Mouse (Mus musculus) limb, embryonic 13.5 days (tissue): ENCODE measurements around the gene Cbx7. TPM values are rescaled to one million over a fixed set of nuclear protein-coding genes. Genes with fewer than 3 reads are reported as not detected.

Experiments
- ATAC-seq: fragments of 200-750 bp; cut with Nextera tagmentation; 2 replicates; pipeline ENCODE4 v1.8.0; 2017; ENCODE audit warnings: low read depth, moderate number of reproducible peaks, moderate TSS enrichment; ENCODE audit not compliant: low FRiP score
- H3K27ac ChIP-seq: fragments of 300-500 bp; sonication (generic); 2 replicates; pipeline ENCODE4 v1.5.1; 2015; ENCODE audit warnings: inconsistent platforms, mild to moderate bottlenecking, moderate library complexity
- H3K27me3 ChIP-seq: fragments of 300-500 bp; sonication (generic); 2 replicates; pipeline ENCODE4 v1.6.1; 2015; ENCODE audit warnings: mild to moderate bottlenecking, inconsistent platforms
- H3K36me3 ChIP-seq: fragments of 300-500 bp; sonication (generic); 2 replicates; pipeline ENCODE4 v1.6.1; 2015; ENCODE audit warnings: inconsistent platforms, mild to moderate bottlenecking, moderate library complexity
- H3K4me1 ChIP-seq: fragments of 300-500 bp; sonication (generic); 2 replicates; pipeline ENCODE4 v1.6.1; 2015; ENCODE audit warnings: inconsistent platforms
- H3K4me2 ChIP-seq: fragments of 300-500 bp; sonication (generic); replicated peaks from 2 replicates; pipeline ENCODE4 v1.6.1; 2015; ENCODE audit warnings: inconsistent platforms, mild to moderate bottlenecking, moderate library complexity
- H3K4me3 ChIP-seq: fragments of 300-500 bp; sonication (generic); 2 replicates; pipeline ENCODE4 v1.5.1; 2015; ENCODE audit warnings: moderate library complexity, mild to moderate bottlenecking, inconsistent platforms
- H3K9ac ChIP-seq: fragments of 300-500 bp; sonication (generic); 2 replicates; pipeline ENCODE4 v1.6.1; 2015; ENCODE audit warnings: mild to moderate bottlenecking, inconsistent platforms
- H3K9me3 ChIP-seq: fragments of 300-500 bp; sonication (generic); 2 replicates; pipeline ENCODE4 v1.6.1; 2016; ENCODE audit warnings: inconsistent platforms
- WGBS: fragments of 180-500 bp; shearing (Covaris S2); methylation state at CpG from one replicate; pipeline ENCODE4 v1.1.7; 2015; 5-methylcytosine and 5-hydroxymethylcytosine counted together
- polyA plus RNA-seq: library from polyadenylated mRNA; unstranded; fragments of >200 nt; fragmentation: Nextera tagmentation; extraction: Ambion mirVana; gene quantifications from 2 replicates; pipeline ENCODE4 v1.2.1, GENCODE M21; 2015

Gene Cbx7
- polyA plus RNA-seq, 1 experiment from 2014 or later: 2.2 TPM

GRCm38 (mm10) chr15:80011778-80012526, 41.0 kb upstream of the Cbx7 start:
- peaks cover 35% of the 10 kb centered on the region for H3K4me1 ChIP-seq
- H3K27ac ChIP-seq: peak overlapping the region; percentile 39; the same call in 1 of the 2 replicates
- WGBS: 1% methylated on average over 51 of the region's 56 CpGs
- H3K4me3 ChIP-seq: peak overlapping the region; percentile 65
- H3K4me2 ChIP-seq: peak overlapping the region; percentile 97
- H3K27me3 ChIP-seq: peaks cover 77% of the 10 kb centered on the region
- peak overlapping the region; percentile 76 for H3K9ac ChIP-seq
- peak; percentile 25; the same call in 1 of the 2 replicates for ATAC-seq
- H3K9me3 ChIP-seq: no peaks in the 10 kb centered on the region
- no peaks in the 10 kb centered on the region for H3K36me3 ChIP-seq

- H3K27me3 ChIP-seq: peaks cover 69% of the 10 kb centered on the region
- peak overlapping the region; percentile 65 for H3K4me3 ChIP-seq
- no peak overlapping the region for H3K27ac ChIP-seq
- no peak overlapping the region for H3K9ac ChIP-seq
- H3K36me3 ChIP-seq: no peaks in the 10 kb centered on the region
- peaks cover 35% of the 10 kb centered on the region for H3K4me1 ChIP-seq
- WGBS: 25% methylated on average over 6 of the region's 6 CpGs
- no peak for ATAC-seq
- H3K9me3 ChIP-seq: no peaks in the 10 kb centered on the region
- H3K4me2 ChIP-seq: peak overlapping the region; percentile 97
These were observed 40.3 kb upstream of the Cbx7 start for GRCm38 (mm10) chr15:80011194-80011593.

- Histone ChIP-seq H3K27me3 (peaks cover 59% of the 10 kb centered on the region), H3K36me3 (no peaks in the 10 kb centered on the region), H3K4me3 (no peak overlapping the region), H3K9ac (0 out of 2 replicates have a peak overlapping the region, but pooled peaks have one; percentile 19), H3K9me3 (no peaks in the 10 kb centered on the region), H3K4me1 (peaks cover 35% of the 10 kb centered on the region), H3K4me2 (peak overlapping the region; percentile 21; the same call in 1 of the 2 replicates), H3K27ac (no peak overlapping the region)
- ATAC-seq: no peak
- WGBS: 30% methylated on average over 7 of the region's 7 CpGs
These were observed 39.3 kb upstream of the Cbx7 start for GRCm38 (mm10) chr15:80010182-80010558.

- 19% methylated on average over 8 of the region's 12 CpGs for WGBS
- peaks cover 53% of the 10 kb centered on the region for H3K27me3 ChIP-seq
- no peak overlapping the region for H3K4me2 ChIP-seq
- no peaks in the 10 kb centered on the region for H3K36me3 ChIP-seq
- peak overlapping the region; percentile 19; the same call in 1 of the 2 replicates for H3K9ac ChIP-seq
- no peak overlapping the region for H3K4me3 ChIP-seq
- peaks cover 30% of the 10 kb centered on the region for H3K4me1 ChIP-seq
- ATAC-seq: no peak
- H3K27ac ChIP-seq: no peak overlapping the region
- no peaks in the 10 kb centered on the region for H3K9me3 ChIP-seq
These were observed 38.7 kb upstream of the Cbx7 start for GRCm38 (mm10) chr15:80009421-80010181.

GRCm38 (mm10) chr15:80008461-80008860, 37.5 kb upstream of the Cbx7 start:
- peaks cover 19% of the 10 kb centered on the region for H3K4me1 ChIP-seq
- WGBS: 88% methylated on average over 6 of the region's 6 CpGs

GRCm38 (mm10) chr15:80006156-80006555, 35.2 kb upstream of the Cbx7 start:
- peaks cover 3% of the 10 kb centered on the region; the same call in 1 of the 2 replicates for H3K4me1 ChIP-seq
- no peak overlapping the region for H3K9ac ChIP-seq
- no peak overlapping the region for H3K4me2 ChIP-seq
- no peak for ATAC-seq
- no peak overlapping the region for H3K27ac ChIP-seq
- no peaks in the 10 kb centered on the region for H3K9me3 ChIP-seq
- peaks cover 19% of the 10 kb centered on the region for H3K27me3 ChIP-seq
- no peaks in the 10 kb centered on the region for H3K36me3 ChIP-seq
- H3K4me3 ChIP-seq: no peak overlapping the region
- WGBS: 80% methylated on average over 7 of the region's 7 CpGs

More at GRCm38 (mm10) chr15:80008461-80008860, 37.5 kb upstream of the Cbx7 start:
- Histone ChIP-seq H3K4me3 (no peak overlapping the region), H3K27me3 (peaks cover 42% of the 10 kb centered on the region), H3K9me3 (no peaks in the 10 kb centered on the region), H3K9ac (no peak overlapping the region), H3K27ac (no peak overlapping the region), H3K4me2 (no peak overlapping the region), H3K36me3 (no peaks in the 10 kb centered on the region)
- ATAC-seq: no peak

GRCm38 (mm10) chr15:80005436-80005835, 34.5 kb upstream of the Cbx7 start:
- no peak for ATAC-seq
- peaks cover 3% of the 10 kb centered on the region; the same call in 1 of the 2 replicates for H3K4me1 ChIP-seq
- H3K27me3 ChIP-seq: peaks cover 11% of the 10 kb centered on the region
- no peak overlapping the region for H3K4me3 ChIP-seq
- no peak overlapping the region for H3K27ac ChIP-seq
- no peaks in the 10 kb centered on the region for H3K36me3 ChIP-seq
- no peaks in the 10 kb centered on the region for H3K9me3 ChIP-seq
- no peak overlapping the region for H3K9ac ChIP-seq
- H3K4me2 ChIP-seq: no peak overlapping the region
- WGBS: 80% methylated on average over 10 of the region's 10 CpGs

GRCm38 (mm10) chr15:80004644-80005340, 33.9 kb upstream of the Cbx7 start:
- Histone ChIP-seq H3K27me3 (peaks cover 5% of the 10 kb centered on the region; the same call in 1 of the 2 replicates), H3K9me3 (no peaks in the 10 kb centered on the region), H3K9ac (no peak overlapping the region), H3K4me3 (no peak overlapping the region), H3K4me1 (no peaks in the 10 kb centered on the region), H3K4me2 (no peak overlapping the region), H3K36me3 (no peaks in the 10 kb centered on the region), H3K27ac (no peak overlapping the region)
- WGBS: 65% methylated on average over 14 of the region's 14 CpGs
- no peak for ATAC-seq

GRCm38 (mm10) chr15:80003581-80003980, 32.7 kb upstream of the Cbx7 start:
- Histone ChIP-seq H3K4me3 (no peak overlapping the region), H3K9ac (no peak overlapping the region), H3K4me2 (no peak overlapping the region), H3K4me1 (no peaks in the 10 kb centered on the region), H3K27ac (no peak overlapping the region), H3K9me3 (no peaks in the 10 kb centered on the region), H3K36me3 (no peaks in the 10 kb centered on the region), H3K27me3 (no peaks in the 10 kb centered on the region)
- ATAC-seq: no peak
- WGBS: 55% methylated on average over 2 of the region's 2 CpGs

- no peaks in the 10 kb centered on the region for H3K4me1 ChIP-seq
- no peaks in the 10 kb centered on the region for H3K27me3 ChIP-seq
- no peaks in the 10 kb centered on the region for H3K9me3 ChIP-seq
- no peak for ATAC-seq
- WGBS: 84% methylated on average over 23 of the region's 23 CpGs
- H3K27ac ChIP-seq: no peak overlapping the region
- H3K9ac ChIP-seq: no peak overlapping the region
- no peak overlapping the region for H3K4me2 ChIP-seq
- no peaks in the 10 kb centered on the region for H3K36me3 ChIP-seq
- H3K4me3 ChIP-seq: no peak overlapping the region
These were observed 30.7 kb upstream of the Cbx7 start for GRCm38 (mm10) chr15:80001601-80002000.

GRCm38 (mm10) chr15:80000694-80001093, 29.8 kb upstream of the Cbx7 start:
- H3K36me3 ChIP-seq: no peaks in the 10 kb centered on the region
- no peak overlapping the region for H3K4me3 ChIP-seq
- no peaks in the 10 kb centered on the region for H3K9me3 ChIP-seq
- no peak overlapping the region for H3K4me2 ChIP-seq
- WGBS: 63% methylated on average over 8 of the region's 8 CpGs
- ATAC-seq: no peak
- no peaks in the 10 kb centered on the region for H3K27me3 ChIP-seq
- H3K4me1 ChIP-seq: no peaks in the 10 kb centered on the region
- no peak overlapping the region for H3K9ac ChIP-seq
- H3K27ac ChIP-seq: no peak overlapping the region

- 63% methylated on average over 3 of the region's 3 CpGs for WGBS
These were observed 27.1 kb upstream of the Cbx7 start for GRCm38 (mm10) chr15:79997988-79998387.

More at GRCm38 (mm10) chr15:79997988-79998387, 27.1 kb upstream of the Cbx7 start:
- Histone ChIP-seq H3K27me3 (no peaks in the 10 kb centered on the region), H3K4me2 (no peak overlapping the region), H3K9me3 (no peaks in the 10 kb centered on the region), H3K9ac (0 out of 2 replicates have a peak overlapping the region, but pooled peaks have one; percentile 5), H3K4me1 (no peaks in the 10 kb centered on the region), H3K27ac (no peak overlapping the region), H3K36me3 (no peaks in the 10 kb centered on the region), H3K4me3 (no peak overlapping the region)
- ATAC-seq: no peak
